24 mouse cellular contexts compared by ENCODE assay signal in the genomic region with DNA sequence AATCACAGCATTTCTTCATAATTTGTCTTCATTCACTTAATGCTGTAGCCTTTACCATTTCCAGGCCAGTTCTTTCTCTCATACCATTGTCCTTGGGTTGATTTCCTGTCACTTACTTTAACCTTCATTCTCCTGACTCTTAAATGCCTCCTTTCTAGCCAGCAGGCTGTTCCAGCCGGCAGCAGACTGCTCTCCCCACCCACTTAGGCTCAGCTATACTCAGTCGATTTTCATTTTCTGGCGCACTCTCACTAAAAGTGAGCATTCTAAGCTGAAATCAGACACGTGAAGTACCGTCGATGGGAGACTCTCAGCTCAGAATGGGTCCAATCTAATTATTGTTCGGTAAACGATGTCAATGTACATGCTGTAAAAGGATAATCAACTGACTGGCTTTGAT.
A peak's percentile ranks its signal among the peaks of the same experiment; 100 is the strongest.
DNase-seq lines count a peak whose midpoint lies in the region; ATAC-seq and TF ChIP-seq lines count a peak whose summit lies in the region.
"Had no signal": no experiment of that assay in that cellular context is flagged by ENCODE, and none has a peak within 500 bp of the region (broad histone marks: within the 10 kb centered on the region; RNA-seq: fewer than 3 reads in every experiment).

No protein-coding gene starts in this region.

- DNase-seq in layer of hippocampus, adult 2 months (ENCODE audit: low spot score in 2 of 2), result no peak
- no peak for DNase-seq in layer of hippocampus, adult 8-10 months (ENCODE audit: low spot score in 2 of 2)
- DNase-seq in brain, adult 2 months (ENCODE audit: low read depth, low spot score), result peak; percentile 20
- DNase-seq in urinary bladder, postnatal 25 days (ENCODE audit: low spot score), result no peak
- DNase-seq: adrenal gland, adult 8-10 months; adrenal gland, postnatal 14 days; adrenal gland, postnatal 36 days; B cell, adult 2 months; cerebellum, adult 11-12 months; cerebellum, adult 2 months; cerebellum, adult 9-10 months; cerebellum, postnatal 10 days; cerebellum, postnatal 25 days; forebrain, postnatal 0 days had no signal

- 39% methylated on average over 8 of the region's 8 CpGs for WGBS in forebrain, embryonic 16.5 days
- 72% methylated on average over 8 of the region's 8 CpGs for WGBS in forebrain, embryonic 12.5 days

- H3K4me1 ChIP-seq in forebrain, embryonic 16.5 days (replicated peaks; ENCODE audit: control insufficient read depth, insufficient read depth, low read length), result no peaks in the 10 kb centered on the region
- no peaks in the 10 kb centered on the region for H3K4me1 ChIP-seq in forebrain, embryonic 12.5 days
- H3K4me1 ChIP-seq: embryonic facial prominence, embryonic 10.5 days; embryonic facial prominence, embryonic 12.5 days had no signal

- H3K4me2 ChIP-seq in forebrain, embryonic 16.5 days (ENCODE audit: low read length), result no peak overlapping the region
- no peak overlapping the region for H3K4me2 ChIP-seq in forebrain, embryonic 12.5 days
- H3K4me2 ChIP-seq: embryonic facial prominence, embryonic 12.5 days had no signal

- no peak for TF ChIP-seq CTCF in layer of hippocampus, adult 2 months (conservative IDR thresholded peaks at IDR 0.05)

- H3K9me3 ChIP-seq in forebrain, embryonic 16.5 days (ENCODE audit: control insufficient read depth, low read length), result no peaks in the 10 kb centered on the region
- H3K9me3 ChIP-seq in forebrain, embryonic 12.5 days, result no peaks in the 10 kb centered on the region
- H3K9me3 ChIP-seq: embryonic facial prominence, embryonic 10.5 days; embryonic facial prominence, embryonic 12.5 days; G1E had no signal

- H3K36me3 ChIP-seq in forebrain, embryonic 16.5 days (ENCODE audit: control insufficient read depth, insufficient read depth), result no peaks in the 10 kb centered on the region
- H3K36me3 ChIP-seq in forebrain, embryonic 12.5 days (replicated peaks), result no peaks in the 10 kb centered on the region
- H3K36me3 ChIP-seq: embryonic facial prominence, embryonic 10.5 days; embryonic facial prominence, embryonic 12.5 days; G1E had no signal

- no peak overlapping the region for H3K4me3 ChIP-seq in forebrain, embryonic 16.5 days (replicated peaks; ENCODE audit: low read length)
- no peak overlapping the region for H3K4me3 ChIP-seq in forebrain, embryonic 12.5 days (replicated peaks)
- H3K4me3 ChIP-seq in layer of hippocampus, adult 2 months, result no peak overlapping the region
- H3K4me3 ChIP-seq: embryonic facial prominence, embryonic 10.5 days; embryonic facial prominence, embryonic 12.5 days had no signal

- peak; percentile 31; the same call in 1 of the 2 replicates for ATAC-seq in forebrain, embryonic 16.5 days
- ATAC-seq in forebrain, embryonic 12.5 days (ENCODE audit: low FRiP score), result no peak
- ATAC-seq: activated CD4-positive, CD25-positive, alpha-beta regulatory T cell, adult 4 months; CD4-positive, CD25-positive, alpha-beta regulatory T cell, adult 4 months; forebrain, embryonic 14.5 days; forebrain, postnatal 0 days; Patski had no signal

- no peak overlapping the region for H3K27ac ChIP-seq in forebrain, embryonic 16.5 days (ENCODE audit: low read length)
- H3K27ac ChIP-seq in forebrain, embryonic 12.5 days, result no peak overlapping the region
- peak overlapping the region; percentile 53; the same call in 1 of the 2 replicates for H3K27ac ChIP-seq in layer of hippocampus, adult 2 months
- H3K27ac ChIP-seq: embryonic facial prominence, embryonic 10.5 days; embryonic facial prominence, embryonic 12.5 days had no signal

- H3K27me3 ChIP-seq in forebrain, embryonic 16.5 days (replicated peaks; ENCODE audit: control insufficient read depth, insufficient read depth, low read length), result no peaks in the 10 kb centered on the region
- no peaks in the 10 kb centered on the region for H3K27me3 ChIP-seq in forebrain, embryonic 12.5 days
- H3K27me3 ChIP-seq: CH12.LX; embryonic facial prominence, embryonic 12.5 days; Patski had no signal

- no peak overlapping the region for H3K9ac ChIP-seq in forebrain, embryonic 16.5 days (replicated peaks; ENCODE audit: low read depth, low read length)
- H3K9ac ChIP-seq in forebrain, embryonic 12.5 days, result no peak overlapping the region
- H3K9ac ChIP-seq: embryonic facial prominence, embryonic 12.5 days; forebrain, postnatal 0 days had no signal
